Mouse (Mus musculus) left cerebral cortex, postnatal 10 days (tissue): ENCODE measurements at regions not wholly inside any gene's neighbourhood (a gene's known extent, or its start where the extent isn't known, plus 50 kb on each side); places are given as distances from the start of the nearest gene placed in this dataset.

Source experiments
- DNase-seq, 2 experiments: peaks; one replicate each; pipeline ENCODE4 v3.0.0; 2021 to 2022; ENCODE audit warnings: low spot score in 2 of 2, mixed read lengths in 1 of 2; ENCODE audit errors: extremely low spot score in 1 of 2
- intact Hi-C: fragments of 180-260 bp; cut with DNase I; formaldehyde crosslinking; loops from one replicate; pipeline ENCODE4 v1.15.1; 2025

GRCm38 (mm10) chr12:14415543-14416181 is 263.8 kb upstream of the Fam84a start:
- intact Hi-C loops, result no loop called here
- no peak for DNase-seq

DNA sequence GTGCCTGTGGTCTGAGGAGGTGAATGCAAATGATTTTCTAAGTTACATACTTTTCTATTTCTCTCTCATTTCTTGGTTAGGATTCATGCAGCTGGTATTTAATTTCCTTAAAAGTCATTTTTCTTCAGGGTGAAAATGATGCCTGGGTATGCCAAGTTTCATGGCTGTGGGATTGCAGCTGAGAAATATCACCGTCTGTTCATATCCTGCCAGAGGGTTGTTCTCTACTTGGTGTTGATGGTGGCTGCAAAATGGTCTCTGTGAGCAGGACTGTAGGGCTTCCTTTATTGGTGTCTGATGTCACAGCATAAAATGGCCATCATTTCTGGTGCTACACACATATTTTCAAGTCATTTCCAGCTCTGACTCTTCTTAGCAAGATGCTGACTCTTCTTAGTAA is 259.2 kb upstream of the Fam84a start:
- DNase-seq, result no peak
- intact Hi-C loops, result no loop called here

DNA sequence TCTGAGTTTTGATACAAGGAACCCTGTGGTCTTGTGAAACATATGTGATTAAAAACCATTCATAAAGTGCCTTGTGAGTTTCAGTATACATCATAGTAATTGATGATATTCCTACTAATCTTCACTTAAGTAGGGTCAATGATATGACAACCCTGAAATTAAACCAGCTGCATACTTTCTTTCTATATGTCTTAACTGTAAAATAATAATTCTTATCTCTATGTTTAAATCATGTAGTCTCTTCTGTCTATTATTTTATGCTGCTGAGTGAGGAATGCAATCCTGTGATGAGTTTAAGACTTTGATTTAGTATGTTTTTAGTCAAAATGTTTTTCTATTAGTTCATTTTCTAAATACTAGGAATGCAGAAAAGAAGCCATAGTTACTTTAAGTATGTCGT is 253.9 kb upstream of the Fam84a start:
- intact Hi-C loops, result no loop called here
- no peak for DNase-seq

DNA sequence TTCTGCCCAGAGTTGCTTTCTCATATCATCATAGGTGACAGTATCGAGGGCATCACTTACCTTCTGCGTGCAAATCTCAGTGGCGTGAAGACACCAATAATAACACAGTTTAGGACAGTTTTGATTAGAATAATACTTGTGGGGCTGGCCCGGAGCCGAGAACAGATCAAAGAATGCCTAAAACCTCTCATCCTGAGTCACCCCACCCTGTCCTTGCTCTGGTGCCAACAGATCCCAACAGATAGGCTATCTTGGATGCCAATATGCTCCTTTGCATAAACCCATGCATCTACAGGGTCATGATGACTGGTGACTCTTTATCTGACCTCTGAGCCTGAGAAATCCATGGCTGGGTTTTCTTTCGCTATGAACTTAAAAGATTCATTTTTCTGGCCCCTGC is 224.4 kb upstream of the Fam84a start:
- intact Hi-C loops, result no loop called here
- no peak for DNase-seq

DNA sequence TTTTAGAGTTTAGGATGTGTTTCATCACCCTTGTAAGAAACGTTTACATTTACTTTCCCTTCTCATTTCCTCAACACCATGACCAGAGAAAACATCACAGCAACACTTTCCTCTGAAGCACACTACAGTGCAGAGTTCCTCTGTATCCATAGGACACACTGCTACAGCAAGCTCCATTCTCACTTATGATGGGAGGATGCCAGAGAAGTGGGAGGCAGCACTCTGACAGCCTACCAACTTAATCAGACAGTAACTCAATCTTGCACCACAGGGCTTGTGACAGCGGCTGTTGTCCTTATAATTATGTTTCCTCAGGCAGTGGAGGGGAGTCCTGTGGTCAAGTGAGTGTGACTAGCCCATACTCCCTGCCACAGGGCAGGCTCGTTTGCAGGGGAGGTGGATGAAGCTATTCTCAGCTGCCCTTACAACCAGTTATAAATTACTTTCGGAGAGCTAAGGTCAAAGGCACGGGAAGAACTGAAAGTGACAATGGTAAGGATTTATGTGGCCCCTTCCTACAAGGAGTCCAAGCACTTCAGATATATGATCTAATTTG is 186.5 kb upstream of the Fam84a start:
- intact Hi-C loops, result no loop called here
- DNase-seq, result no peak

- DNase-seq, result no peak
- intact Hi-C loops, result no loop called here
These were observed 186.0 kb upstream of the Fam84a start for GRCm38 (mm10) chr12:14337813-14338212.

GRCm38 (mm10) chr12:14318693-14319092 is 166.8 kb upstream of the Fam84a start:
- intact Hi-C loops, result no loop called here
- DNase-seq, result no peak

DNA sequence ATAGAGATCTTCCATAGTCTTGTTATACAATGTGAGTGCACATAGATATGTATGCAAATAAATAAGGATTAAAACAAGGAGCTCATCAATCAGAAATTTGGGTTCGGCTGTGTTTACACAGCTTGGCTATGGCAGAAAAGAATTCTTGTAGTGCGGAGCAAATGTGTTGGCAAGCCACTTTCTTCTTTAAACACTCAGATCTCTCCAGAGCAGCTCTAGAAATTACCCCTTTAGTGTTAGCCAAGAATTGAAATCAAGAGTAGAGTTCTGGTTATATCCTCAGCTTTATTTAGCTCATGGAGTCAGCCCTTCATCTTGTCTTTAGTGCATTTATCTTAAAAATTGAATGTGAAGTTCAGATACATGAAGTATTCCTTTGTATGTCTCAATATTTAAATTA is 164.5 kb upstream of the Fam84a start:
- intact Hi-C loops, result no loop called here
- no peak for DNase-seq

GRCm38 (mm10) chr12:14315780-14316179 is 163.9 kb upstream of the Fam84a start:
- peak; percentile 22 to 28 for DNase-seq
- intact Hi-C loops, result no loop called here

GRCm38 (mm10) chr12:14302366-14302930 is 150.6 kb upstream of the Fam84a start:
- no peak for DNase-seq
- intact Hi-C loops, result no loop called here

DNA sequence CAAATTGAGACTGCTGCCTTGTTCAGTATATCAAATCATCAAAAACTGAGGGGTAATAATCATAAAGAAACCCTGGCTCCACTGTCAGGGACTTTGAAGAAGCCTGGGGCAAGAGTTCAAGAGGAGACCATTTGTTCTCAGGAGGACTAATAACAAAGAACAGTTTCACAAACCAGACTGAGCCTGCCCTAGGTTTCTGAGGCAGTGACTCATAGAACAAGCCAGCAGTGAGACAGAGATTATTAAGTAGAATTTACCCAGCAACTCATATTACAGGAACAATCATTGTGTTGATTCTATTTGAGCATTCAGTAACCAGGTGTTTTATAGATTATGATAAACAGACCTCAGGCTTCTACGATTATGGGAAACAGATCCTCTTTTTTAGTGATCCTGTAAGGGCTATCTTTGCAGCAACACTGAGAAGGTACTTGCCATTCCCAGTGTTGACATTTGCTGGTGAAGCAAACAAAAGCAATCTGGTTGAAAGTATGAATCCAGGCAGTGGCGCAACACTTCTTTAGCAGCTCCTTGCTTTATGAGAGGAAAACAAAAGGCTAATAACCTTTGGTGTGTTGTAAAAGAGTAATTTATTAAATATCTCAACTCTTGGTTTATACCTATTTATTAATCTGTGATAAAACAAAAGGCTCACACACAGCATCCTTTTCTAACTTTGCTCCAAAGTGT is 150.0 kb upstream of the Fam84a start:
- no peak for DNase-seq
- intact Hi-C loops, result no loop called here

DNA sequence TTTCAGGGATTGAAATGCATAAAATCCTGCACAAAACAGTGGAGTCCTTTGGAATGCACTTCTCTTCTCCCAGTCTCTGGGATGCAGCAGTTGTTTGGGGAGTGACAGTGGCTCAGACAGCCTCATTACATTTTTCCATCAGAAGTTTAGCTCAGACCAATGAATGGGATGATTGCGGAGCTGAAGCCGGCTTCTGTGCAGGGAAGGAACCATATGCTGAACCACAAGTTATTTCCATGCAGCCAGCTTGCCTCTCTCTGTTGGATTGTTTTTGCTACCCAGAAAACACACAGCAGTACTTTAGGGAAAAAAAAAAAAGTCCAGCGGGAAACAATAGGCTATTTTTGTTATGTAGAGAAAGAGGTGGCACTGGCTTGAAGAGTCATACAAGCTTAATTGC is 140.2 kb upstream of the Fam84a start:
- DNase-seq, result no peak
- intact Hi-C loops, result no loop called here

GRCm38 (mm10) chr12:14287657-14288056 is 135.8 kb upstream of the Fam84a start:
- DNase-seq, result no peak
- intact Hi-C loops, result no loop called here

DNA sequence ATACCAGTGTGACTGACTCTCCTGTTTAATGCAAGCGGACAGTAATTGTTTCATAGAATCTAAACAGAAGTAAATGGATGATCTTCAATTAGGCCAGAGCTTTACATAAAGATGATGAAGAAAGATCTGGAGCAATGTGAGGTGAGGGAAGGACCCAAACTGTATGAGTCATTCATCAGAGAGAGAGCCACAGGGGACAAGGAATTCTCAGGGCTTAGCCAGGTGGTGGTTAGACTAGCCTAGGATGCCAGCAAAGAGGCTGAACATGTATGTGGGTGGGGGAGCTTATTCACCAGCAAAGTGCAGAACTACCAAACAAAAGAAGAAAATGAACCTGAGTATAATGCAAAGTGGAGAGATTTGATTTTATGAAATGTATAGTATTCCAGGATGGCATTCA is 134.8 kb upstream of the Fam84a start:
- no peak for DNase-seq
- intact Hi-C loops, result no loop called here

DNA sequence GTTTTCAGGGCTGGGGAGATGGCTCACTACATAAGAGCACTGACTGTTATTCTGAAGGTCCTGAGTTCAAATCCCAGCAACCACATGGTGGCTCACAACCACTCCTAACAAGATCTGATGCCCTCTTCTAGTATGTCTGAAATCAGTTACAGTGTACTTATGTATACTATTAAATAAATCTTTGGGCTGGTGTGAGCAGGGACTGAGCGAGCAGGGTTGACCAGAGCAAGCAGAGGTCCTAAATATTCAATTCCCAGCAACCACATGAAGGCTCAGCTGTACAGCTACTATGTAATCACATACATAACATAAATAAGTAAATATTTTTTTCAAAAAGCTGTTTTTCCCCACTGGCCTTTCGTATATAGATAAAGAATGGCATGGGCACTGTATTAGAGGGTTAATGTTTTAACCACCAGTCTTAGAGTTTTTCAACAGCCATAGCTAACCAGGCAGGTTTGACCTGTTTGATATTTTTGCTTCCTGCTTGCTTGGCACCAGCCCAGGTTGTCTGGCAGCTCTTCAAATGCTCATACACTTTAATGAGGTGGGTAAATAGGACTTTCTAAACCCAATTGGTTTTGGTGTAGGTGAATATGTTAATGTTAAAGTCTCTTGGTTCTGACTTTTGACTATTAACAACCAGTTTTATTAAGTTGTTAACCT is 134.1 kb upstream of the Fam84a start:
- intact Hi-C loops, result no loop called here
- no peak for DNase-seq

GRCm38 (mm10) chr12:14283106-14283692 is 131.3 kb upstream of the Fam84a start:
- intact Hi-C loops, result no loop called here
- peak in 1 of 2 experiments; percentile 35 for DNase-seq

- intact Hi-C loops, result no loop called here
- no peak for DNase-seq
These were observed 123.4 kb upstream of the Fam84a start for GRCm38 (mm10) chr12:14275265-14275664.

- intact Hi-C loops, result no loop called here
These were observed 122.9 kb upstream of the Fam84a start for GRCm38 (mm10) chr12:14274796-14275195.

DNA sequence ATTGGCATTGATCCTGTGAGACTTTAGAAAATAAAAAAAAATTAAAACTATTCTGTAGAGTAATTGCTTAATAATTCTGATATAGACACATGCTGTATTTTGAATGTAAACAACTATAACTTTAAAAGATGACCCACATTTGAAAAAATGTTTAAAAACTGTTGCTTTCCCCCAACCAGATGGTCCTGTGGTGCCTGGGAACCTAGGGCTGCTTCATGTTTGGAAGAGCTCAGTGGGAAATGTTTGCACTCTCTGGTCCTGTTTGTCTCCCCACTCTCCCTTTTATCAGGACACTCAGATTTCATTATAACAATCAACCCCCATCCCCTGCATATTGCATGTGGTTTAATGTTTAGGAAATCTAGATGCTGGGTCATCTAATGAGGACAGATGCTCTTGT is 119.4 kb upstream of the Fam84a start:
- intact Hi-C loops, result no loop called here
- no peak for DNase-seq

More at GRCm38 (mm10) chr12:14274796-14275195, 122.9 kb upstream of the Fam84a start:
- DNase-seq, result no peak
